Mouse (Mus musculus) midbrain, embryonic 10.5 days (tissue): ENCODE results near the gene Ube2r2. TPM values are rescaled to one million over a fixed set of nuclear protein-coding genes. Genes with fewer than 3 reads are reported as not detected.

Experiments
- DNase-seq: peaks from one replicate; pipeline ENCODE4 v3.0.0-alpha.2; 2017; ENCODE audit warnings: low spot score
- H3K27ac ChIP-seq: fragments of 300-500 bp; sonication (generic); replicated peaks from 2 replicates; pipeline ENCODE4 v1.5.1; 2016; ENCODE audit warnings: mild to moderate bottlenecking
- H3K27me3 ChIP-seq: fragments of 300-500 bp; sonication (generic); 2 replicates; pipeline ENCODE4 v1.6.1; 2016; ENCODE audit warnings: low read depth, mild to moderate bottlenecking; ENCODE audit not compliant: poor library complexity, severe bottlenecking
- H3K36me3 ChIP-seq: fragments of 300-500 bp; sonication (generic); 2 replicates; pipeline ENCODE4 v1.6.1; 2016; ENCODE audit warnings: mild to moderate bottlenecking, moderate library complexity
- H3K4me1 ChIP-seq: fragments of 300-500 bp; sonication (generic); 2 replicates; pipeline ENCODE4 v1.6.1; 2016
- H3K4me3 ChIP-seq: fragments of 300-500 bp; sonication (generic); 2 replicates; pipeline ENCODE4 v1.5.1; 2016; ENCODE audit warnings: mild to moderate bottlenecking, moderate library complexity
- H3K9me3 ChIP-seq: fragments of 300-500 bp; sonication (generic); replicated peaks from 2 replicates; pipeline ENCODE4 v1.6.1; 2016; ENCODE audit warnings: mild to moderate bottlenecking
- WGBS: fragments of 180-500 bp; shearing (Covaris S2); methylation state at CpG from one replicate; pipeline ENCODE4 v1.1.7; 2016; 5-methylcytosine and 5-hydroxymethylcytosine counted together
- polyA plus RNA-seq: library from polyadenylated mRNA; unstranded; fragments of >200 nt; fragmentation: Nextera tagmentation; extraction: Ambion mirVana; gene quantifications from 2 replicates; pipeline ENCODE4 v1.2.1, GENCODE M21; 2016

Gene Ube2r2
- 81.8 and 92.9 TPM in 2 replicates for polyA plus RNA-seq

DNA sequence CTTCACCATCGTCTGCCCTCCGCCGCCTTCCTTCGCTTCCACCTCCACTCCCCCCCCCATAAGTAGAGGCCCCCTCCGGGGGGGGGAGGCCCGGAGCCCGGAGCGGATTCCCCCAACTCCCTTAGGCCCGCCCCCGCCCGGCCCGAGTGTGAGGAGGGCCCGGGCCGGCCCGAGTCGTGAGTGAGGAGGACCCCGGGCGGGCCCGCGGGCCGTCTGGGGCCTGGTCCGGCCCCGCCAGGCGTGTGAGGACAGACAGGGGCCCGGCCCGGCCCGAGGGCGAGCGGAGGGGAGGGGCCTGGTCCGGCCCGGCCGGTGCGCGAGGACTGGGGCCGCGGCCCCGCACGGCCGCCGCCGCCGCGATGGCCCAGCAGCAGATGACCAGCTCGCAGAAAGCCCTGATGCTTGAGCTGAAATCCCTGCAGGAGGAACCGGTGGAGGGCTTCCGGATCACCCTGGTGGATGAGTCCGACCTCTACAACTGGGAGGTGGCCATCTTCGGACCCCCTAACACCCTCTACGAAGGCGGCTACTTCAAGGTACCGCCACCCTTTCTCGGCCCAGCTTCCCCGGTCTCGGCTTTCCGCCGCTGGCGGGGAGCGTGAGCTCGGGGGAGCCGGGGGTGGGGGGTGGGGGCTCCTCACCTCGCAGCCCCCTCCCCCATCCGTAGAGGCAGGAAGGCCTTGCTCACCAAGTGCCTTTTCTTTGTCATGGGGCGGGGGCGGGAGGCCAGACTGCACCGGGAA lies at the start of gene Ube2r2:
Gene Ube2r2, plus strand, starts transcription at position 33 of the 743 bp plus-strand sequence.
- under 1% methylated on average over 64 of the region's 65 CpGs for whole genome bisulfite sequencing
- peak; percentile 83 for DNase-seq
- Histone ChIP-seq H3K4me3 (peak within 1 kb of the TSS; percentile 94), H3K4me1 (peaks cover 19% of the 10 kb centered on the region), H3K27ac (peak within 1 kb of the TSS; percentile 100), H3K36me3 (peaks cover 27% of the 10 kb centered on the region), H3K9me3 (peaks cover 3% of the 10 kb centered on the region; the same call in 1 of the 2 replicates), H3K27me3 (no peaks in the 10 kb centered on the region)

DNA sequence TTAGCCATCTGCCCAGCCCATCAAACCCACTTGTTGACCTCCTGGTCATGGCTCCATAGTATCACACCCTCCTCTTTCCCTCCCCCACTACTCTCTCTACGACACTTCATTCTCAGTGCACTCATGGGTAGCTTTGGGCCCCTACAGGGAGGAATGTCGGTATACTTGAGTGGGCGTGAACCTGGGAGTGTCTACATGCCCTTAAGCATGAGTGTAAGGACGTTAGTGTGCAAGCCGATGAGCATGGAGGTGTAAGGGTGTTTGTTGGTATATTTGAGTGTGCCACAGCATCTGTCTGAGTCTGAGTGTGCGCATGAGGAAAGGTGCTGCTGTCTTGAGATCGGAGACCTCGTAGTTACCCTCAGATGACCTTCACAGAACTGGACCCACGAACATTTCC lies 48.6 kb upstream of the Ube2r2 start:
- no peak for DNase-seq
- H3K9me3 ChIP-seq: no peaks in the 10 kb centered on the region
- H3K4me1 ChIP-seq: no peaks in the 10 kb centered on the region
- H3K27ac ChIP-seq: no peak overlapping the region
- no peaks in the 10 kb centered on the region for H3K36me3 ChIP-seq
- WGBS: 83% methylated on average over 9 of the region's 9 CpGs
- no peaks in the 10 kb centered on the region for H3K27me3 ChIP-seq
- no peak overlapping the region for H3K4me3 ChIP-seq

- H3K4me1 ChIP-seq: no peaks in the 10 kb centered on the region
- no peak for DNase-seq
- H3K9me3 ChIP-seq: no peaks in the 10 kb centered on the region
- H3K4me3 ChIP-seq: no peak overlapping the region
- no peaks in the 10 kb centered on the region for H3K27me3 ChIP-seq
- 84% methylated on average over 16 of the region's 16 CpGs for WGBS
- no peak overlapping the region for H3K27ac ChIP-seq
- H3K36me3 ChIP-seq: no peaks in the 10 kb centered on the region
Measured at GRCm38 (mm10) chr4:41087459-41088298, 47.9 kb upstream of the Ube2r2 start.

- Histone ChIP-seq H3K4me3 (no peak overlapping the region), H3K36me3 (no peaks in the 10 kb centered on the region), H3K9me3 (no peaks in the 10 kb centered on the region), H3K27ac (no peak overlapping the region), H3K4me1 (no peaks in the 10 kb centered on the region), H3K27me3 (no peaks in the 10 kb centered on the region)
- WGBS: 80% methylated on average over 4 of the region's 4 CpGs
- no peak for DNase-seq
Measured at GRCm38 (mm10) chr4:41089189-41089588, 46.4 kb upstream of the Ube2r2 start.

DNA sequence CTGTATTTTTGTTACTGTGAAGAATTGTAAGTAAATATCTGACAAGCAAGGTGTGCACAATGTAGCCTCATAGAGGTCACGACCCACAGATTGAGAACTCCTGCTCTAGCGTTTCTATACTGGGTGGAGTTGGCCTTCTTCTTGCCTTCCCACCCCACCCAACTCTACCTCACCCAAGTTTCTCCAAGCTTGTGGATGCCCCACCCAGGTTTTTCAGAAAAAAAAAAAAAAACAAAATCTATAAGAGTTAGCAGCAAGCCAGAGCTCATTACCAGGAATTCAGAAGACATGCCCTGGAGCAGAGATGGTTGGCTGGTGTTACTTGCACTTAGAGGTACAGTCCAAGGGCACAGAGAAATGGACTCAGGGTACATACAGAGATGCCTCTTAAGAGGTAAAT lies 45.8 kb upstream of the Ube2r2 start:
- H3K9me3 ChIP-seq: no peaks in the 10 kb centered on the region
- H3K27ac ChIP-seq: no peak overlapping the region
- no peaks in the 10 kb centered on the region for H3K27me3 ChIP-seq
- H3K4me3 ChIP-seq: no peak overlapping the region
- 93% methylated on average over 2 of the region's 2 CpGs for WGBS
- DNase-seq: no peak
- H3K4me1 ChIP-seq: no peaks in the 10 kb centered on the region
- H3K36me3 ChIP-seq: no peaks in the 10 kb centered on the region

DNA sequence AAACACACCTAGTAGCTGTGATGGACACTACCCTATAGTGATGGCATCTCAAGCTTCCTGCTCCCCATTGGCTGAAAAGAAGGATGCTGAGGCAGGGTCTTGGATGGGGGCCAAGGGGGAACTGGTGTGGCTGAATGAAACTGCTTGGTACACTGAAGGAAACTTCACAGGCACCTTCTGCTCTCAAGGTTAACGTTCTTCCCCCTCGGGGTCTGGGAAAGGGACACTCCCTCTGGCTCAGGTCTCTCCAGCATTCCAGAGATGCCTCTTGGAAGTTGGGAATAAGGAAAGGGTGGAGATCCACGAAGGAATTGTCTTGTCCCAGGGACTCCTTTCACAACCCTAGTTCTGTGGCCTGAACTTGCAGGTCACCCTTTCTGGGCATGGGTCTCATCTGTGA lies 44.2 kb upstream of the Ube2r2 start:
- no peak for DNase-seq
- no peak overlapping the region for H3K4me3 ChIP-seq
- no peaks in the 10 kb centered on the region for H3K4me1 ChIP-seq
- no peaks in the 10 kb centered on the region for H3K36me3 ChIP-seq
- H3K27ac ChIP-seq: no peak overlapping the region
- H3K27me3 ChIP-seq: peaks cover 15% of the 10 kb centered on the region
- WGBS: 67% methylated on average over 3 of the region's 3 CpGs
- H3K9me3 ChIP-seq: no peaks in the 10 kb centered on the region

DNA sequence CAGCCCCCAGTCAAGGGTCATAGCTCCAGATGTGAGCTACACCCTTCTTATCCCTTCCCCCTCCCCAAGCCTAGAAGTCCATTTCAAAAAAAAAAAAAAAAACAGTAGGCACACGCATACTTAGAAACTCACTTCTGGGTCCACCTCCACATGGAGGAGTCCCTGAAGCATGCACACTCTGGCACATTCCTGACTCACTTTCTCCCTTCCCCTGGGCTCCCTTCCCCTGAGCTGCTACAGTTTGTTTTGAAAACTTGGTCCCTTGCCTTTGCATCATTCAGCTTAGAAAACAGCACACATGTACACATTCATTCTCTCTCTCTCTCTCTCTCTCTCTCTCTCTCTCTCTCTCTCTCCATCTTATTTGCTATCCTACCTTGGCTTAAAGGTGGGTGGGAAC lies 42.6 kb upstream of the Ube2r2 start:
- DNase-seq: no peak
- Histone ChIP-seq H3K36me3 (no peaks in the 10 kb centered on the region), H3K27ac (no peak overlapping the region), H3K27me3 (peaks cover 31% of the 10 kb centered on the region), H3K9me3 (no peaks in the 10 kb centered on the region), H3K4me1 (peaks cover 7% of the 10 kb centered on the region), H3K4me3 (no peak overlapping the region)
- 94% methylated on average over 1 of the region's 1 CpGs for WGBS

GRCm38 (mm10) chr4:41094361-41094760 lies 41.2 kb upstream of the Ube2r2 start:
- H3K36me3 ChIP-seq: no peaks in the 10 kb centered on the region
- H3K27me3 ChIP-seq: peaks cover 45% of the 10 kb centered on the region
- DNase-seq: no peak
- no peak overlapping the region for H3K4me3 ChIP-seq
- H3K27ac ChIP-seq: no peak overlapping the region
- WGBS: 87% methylated on average over 9 of the region's 9 CpGs
- no peaks in the 10 kb centered on the region for H3K9me3 ChIP-seq
- peaks cover 15% of the 10 kb centered on the region for H3K4me1 ChIP-seq

GRCm38 (mm10) chr4:41096169-41096568 lies 39.4 kb upstream of the Ube2r2 start:
- peaks cover 55% of the 10 kb centered on the region for H3K27me3 ChIP-seq
- DNase-seq: no peak
- H3K4me1 ChIP-seq: peaks cover 21% of the 10 kb centered on the region
- 65% methylated on average over 8 of the region's 8 CpGs for WGBS
- H3K4me3 ChIP-seq: no peak overlapping the region
- H3K9me3 ChIP-seq: no peaks in the 10 kb centered on the region
- H3K27ac ChIP-seq: no peak overlapping the region
- H3K36me3 ChIP-seq: no peaks in the 10 kb centered on the region

DNA sequence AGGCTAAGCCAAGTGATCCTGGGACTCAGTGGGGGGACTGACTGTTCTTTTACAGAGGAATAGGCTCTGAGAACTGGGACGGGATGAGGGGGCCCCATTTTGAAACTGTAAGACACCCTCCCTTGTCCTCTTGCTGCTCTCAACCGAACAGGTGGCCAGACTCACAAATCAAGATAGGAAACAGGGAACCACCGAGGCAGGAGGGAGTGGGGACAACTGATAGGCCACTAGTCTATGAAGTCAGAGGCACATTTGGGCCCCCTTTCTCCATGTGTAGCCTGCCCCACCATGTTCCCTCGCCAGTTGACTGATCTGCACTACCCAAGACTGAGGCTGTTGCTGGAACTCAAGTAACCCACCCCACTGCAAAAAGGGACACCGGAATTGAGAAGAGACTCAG lies 38.7 kb upstream of the Ube2r2 start:
- Histone ChIP-seq H3K36me3 (no peaks in the 10 kb centered on the region), H3K4me3 (no peak overlapping the region), H3K27ac (no peak overlapping the region), H3K27me3 (peaks cover 55% of the 10 kb centered on the region), H3K9me3 (no peaks in the 10 kb centered on the region), H3K4me1 (peaks cover 21% of the 10 kb centered on the region)
- no peak for DNase-seq
- 70% methylated on average over 5 of the region's 5 CpGs for WGBS

DNA sequence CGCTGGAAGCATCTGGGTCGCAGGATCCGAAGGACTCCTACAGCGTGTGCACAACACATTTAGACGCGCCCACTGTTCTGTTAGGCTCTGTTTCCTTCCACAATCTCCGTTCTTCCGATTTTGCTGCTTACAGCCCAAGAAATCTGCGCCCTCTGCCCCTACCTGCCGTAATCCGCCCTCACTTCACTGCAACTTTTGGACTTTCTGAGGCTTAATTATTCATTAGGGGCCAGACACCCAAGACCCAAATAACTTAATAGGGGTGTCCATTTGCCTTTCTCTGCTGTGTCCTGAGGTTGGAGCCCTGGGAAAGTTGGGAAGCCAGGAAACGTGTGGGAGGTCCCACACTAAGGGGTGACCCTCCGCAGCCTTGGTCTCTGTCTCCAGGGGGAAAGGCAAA lies 38.2 kb upstream of the Ube2r2 start:
- 50% methylated on average over 13 of the region's 13 CpGs for WGBS
- Histone ChIP-seq H3K4me3 (peak overlapping the region; percentile 64), H3K27me3 (peaks cover 55% of the 10 kb centered on the region), H3K9me3 (no peaks in the 10 kb centered on the region), H3K27ac (peak overlapping the region; percentile 61; the same call in 1 of the 2 replicates), H3K4me1 (peaks cover 21% of the 10 kb centered on the region), H3K36me3 (no peaks in the 10 kb centered on the region)
- DNase-seq: no peak

- peak; percentile 48 for DNase-seq
- WGBS: under 1% methylated on average over 42 of the region's 42 CpGs
- Histone ChIP-seq H3K4me3 (peak within 1 kb of the TSS; percentile 64), H3K4me1 (peaks cover 21% of the 10 kb centered on the region), H3K36me3 (no peaks in the 10 kb centered on the region), H3K27ac (peak within 1 kb of the TSS; percentile 61), H3K27me3 (peaks cover 55% of the 10 kb centered on the region), H3K9me3 (no peaks in the 10 kb centered on the region)
Measured at GRCm38 (mm10) chr4:41097871-41098576, 37.5 kb upstream of the Ube2r2 start, which contains the start of gene Aqp3. Aqp3 (minus strand) TSS chr4:41098183.
